Mouse (Mus musculus): ENCODE results near the gene Sat2. TPM values are rescaled to one million over a fixed set of nuclear protein-coding genes. Genes with fewer than 3 reads are reported as not detected.
A peak's percentile ranks its signal among the peaks of the same experiment; 100 is the strongest.

Gene Sat2
- 18.4 and 19.5 TPM in 2 replicates for polyA plus RNA-seq (2012; rRNA removed)

DNA sequence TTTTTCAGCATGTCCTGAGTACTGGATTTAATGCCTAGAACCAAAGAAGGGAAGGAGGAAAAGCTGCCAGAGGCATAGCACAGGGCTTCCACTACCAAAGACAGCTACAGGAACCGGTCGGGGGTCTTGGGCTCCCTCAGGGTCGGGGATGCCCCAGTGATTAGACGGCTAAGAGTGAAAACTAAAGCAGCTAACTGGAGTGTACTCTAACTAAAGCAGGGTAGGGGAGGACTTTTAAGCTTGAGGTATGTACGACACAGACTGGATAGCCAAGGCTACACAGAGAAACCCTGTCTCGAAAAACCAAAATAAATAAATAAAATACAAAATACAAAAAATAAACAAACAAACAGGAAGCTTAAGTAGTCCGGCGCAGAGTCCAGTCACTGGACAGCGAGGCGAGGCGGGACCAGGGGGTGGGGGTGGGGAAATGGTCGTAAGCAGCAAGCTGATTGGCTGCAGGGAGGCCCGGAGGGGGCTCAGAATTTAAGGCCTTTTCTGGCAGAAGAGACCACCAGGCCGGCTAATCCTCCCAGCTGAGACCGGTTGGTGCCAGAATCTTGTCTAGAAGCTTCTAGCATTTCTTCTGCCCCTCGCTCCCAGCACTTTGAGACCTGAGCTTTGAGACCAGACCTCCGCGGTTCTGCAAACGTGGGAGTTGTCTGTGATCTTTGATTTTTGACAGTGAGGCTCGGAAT lies at the start of gene Sat2:
Gene Sat2 (plus strand): TSS at position 454 of the 698 bp plus-strand sequence.
- peak; percentile 42 for DNase-seq (ENCODE audit: low spot score)

DNA sequence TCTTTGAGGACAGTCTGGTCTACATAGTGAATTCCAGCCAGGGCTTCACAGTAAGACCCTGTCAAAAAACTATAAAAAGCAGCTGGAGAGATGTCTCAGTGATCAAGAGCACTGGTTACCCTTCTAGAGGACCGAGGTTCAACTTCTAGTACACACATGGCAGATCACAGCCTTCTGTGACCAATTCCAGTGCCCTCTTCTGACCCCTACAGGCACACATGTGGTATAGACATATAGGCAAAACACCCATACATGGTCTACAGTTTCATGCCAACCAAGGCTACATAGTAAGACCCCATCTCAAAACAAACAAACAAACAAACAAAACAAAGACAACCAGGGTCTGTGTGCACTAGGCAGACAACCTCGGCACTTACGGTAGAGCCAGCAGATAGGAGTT lies 46.6 kb upstream of the Sat2 start:
- no peak for DNase-seq (ENCODE audit: low spot score)

DNA sequence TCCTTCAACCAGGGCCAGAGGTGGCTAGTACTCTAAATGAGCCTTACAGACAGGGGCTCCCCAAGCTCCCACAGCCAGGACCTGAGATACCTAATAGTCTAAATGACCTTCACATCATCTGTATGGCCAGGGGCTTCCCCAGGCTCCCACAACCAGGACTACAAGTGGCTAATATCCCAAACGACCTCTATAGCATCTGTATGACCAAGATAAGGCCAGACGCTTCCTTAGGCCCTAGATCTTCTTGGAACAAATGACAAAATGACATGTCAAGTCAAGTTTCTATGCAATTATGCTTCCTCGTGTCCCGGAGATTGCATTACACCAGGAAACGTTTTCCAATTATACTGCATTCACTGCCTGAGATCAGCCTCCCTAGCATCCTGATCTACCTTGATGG lies 45.5 kb upstream of the Sat2 start:
- no peak for DNase-seq (ENCODE audit: low spot score)

DNA sequence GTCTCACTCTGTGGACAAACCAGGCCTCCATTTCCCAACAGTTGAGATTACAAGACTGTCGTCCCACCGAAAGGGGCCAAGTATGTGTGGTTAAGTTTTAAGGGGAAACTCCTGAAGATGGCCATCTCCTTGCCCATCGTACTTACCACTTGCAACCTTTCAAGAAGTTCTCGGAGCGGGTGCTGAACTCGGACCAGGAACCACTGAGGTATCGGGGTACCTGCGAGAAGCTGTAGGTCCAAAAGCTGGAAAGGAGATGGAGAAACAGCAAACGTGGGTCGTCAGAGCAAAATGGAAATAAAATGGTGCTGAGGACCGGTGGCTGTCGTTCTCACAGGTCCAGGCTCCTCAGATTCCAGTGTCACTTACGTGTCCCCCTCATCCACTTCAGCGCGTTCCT lies 43.5 kb upstream of the Sat2 start:
- DNase-seq (ENCODE audit: low spot score) = no peak

DNA sequence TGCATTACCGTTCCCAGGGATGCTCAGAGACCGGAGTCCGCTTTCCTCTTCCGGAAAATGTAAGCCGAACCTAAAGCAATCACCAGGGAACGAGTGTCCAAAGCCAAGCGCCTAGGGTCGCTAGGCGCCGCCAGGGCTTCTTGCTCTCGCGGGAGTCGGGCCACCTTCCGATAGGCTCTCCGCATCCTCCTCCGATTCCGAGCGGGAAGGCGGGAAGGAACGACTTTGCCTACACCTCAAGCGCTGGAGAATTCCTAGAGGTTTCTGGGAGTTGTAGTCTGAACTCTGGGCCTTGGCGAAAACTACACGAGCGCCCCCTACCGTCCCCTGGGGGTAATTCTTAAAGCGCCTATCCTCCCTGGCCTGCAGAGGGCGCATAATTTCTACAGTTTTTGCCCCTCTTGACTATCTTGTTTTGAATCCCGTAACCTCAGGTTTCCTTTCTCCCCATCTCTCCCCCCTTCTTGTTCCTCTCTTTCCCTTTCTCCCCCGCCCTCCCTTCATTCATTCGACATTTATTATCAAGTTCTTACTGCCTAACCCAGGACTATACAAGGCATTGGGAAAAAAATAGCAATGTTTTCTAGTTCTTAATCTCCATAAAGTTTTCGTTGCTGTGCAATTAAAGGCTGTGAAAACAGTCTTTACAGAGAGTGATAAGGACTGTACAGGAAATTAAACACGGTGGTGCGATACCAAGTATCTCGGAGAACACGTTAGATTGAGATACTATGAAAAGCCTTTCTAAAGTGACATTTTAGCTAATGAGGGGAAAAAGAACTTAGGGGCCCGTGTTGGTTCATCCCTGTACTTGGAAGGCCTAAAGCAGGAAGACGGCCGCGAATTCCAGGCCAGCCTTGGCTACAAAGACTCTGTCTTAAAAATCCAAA lies 42.5 kb upstream of the Sat2 start:
- DNase-seq (ENCODE audit: low spot score) = peak; percentile 96

DNA sequence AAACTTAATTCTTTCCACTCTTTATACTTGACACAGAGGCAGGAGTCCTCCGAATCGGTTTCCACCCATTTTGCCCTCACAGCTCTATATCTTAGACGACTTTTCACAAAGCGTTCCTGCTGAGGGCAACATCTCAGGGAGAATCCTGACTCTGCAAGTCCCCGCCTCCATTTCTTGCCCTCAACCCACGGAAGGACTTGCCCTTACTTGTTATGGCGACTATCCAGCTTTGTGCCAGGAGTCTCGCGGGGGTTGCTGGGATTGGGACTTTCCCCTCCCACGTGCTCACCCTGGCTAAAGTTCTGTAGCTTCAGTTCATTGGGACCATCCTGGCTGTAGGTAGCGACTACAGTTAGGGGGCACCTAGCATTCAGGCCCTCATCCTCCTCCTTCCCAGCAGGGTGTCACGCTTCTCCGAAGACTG lies 41.7 kb upstream of the Sat2 start, which contains the start of the genes Wrap53 and Trp53:
Gene Wrap53 (minus strand): TSS at position 165 of the 424 bp plus-strand sequence.
Gene Trp53 (plus strand): TSS at position 269 of the 424 bp plus-strand sequence.
- peak; percentile 70 for DNase-seq (ENCODE audit: low spot score)

DNA sequence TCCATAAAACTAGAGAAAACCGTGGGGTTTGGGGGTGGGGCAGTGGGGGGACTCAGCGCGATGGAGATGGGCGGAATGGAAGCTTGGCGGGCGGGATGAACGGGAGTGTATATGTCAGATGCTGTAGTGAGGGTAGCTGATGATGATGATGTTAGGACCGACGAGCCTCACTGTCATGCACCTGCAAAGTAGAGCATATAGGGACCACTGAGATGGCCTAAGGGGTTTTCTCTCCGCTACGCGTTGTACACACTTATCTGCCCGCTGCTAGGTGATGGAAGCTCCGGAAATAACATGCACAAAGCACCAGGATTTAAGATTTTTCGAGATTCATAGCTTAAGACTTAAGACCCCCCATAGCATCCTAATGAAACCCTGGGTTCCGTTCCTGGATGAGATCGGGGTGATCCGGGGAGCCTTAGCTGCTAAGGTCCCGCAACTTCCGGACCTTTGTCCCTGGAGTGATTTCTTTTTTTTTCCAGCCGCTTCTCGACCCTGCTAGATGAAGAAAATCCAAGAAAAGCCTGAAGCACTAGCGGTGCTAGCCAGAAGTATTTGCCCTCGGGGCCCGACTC lies 41.2 kb upstream of the Sat2 start:
- DNase-seq (ENCODE audit: low spot score) = no peak

DNA sequence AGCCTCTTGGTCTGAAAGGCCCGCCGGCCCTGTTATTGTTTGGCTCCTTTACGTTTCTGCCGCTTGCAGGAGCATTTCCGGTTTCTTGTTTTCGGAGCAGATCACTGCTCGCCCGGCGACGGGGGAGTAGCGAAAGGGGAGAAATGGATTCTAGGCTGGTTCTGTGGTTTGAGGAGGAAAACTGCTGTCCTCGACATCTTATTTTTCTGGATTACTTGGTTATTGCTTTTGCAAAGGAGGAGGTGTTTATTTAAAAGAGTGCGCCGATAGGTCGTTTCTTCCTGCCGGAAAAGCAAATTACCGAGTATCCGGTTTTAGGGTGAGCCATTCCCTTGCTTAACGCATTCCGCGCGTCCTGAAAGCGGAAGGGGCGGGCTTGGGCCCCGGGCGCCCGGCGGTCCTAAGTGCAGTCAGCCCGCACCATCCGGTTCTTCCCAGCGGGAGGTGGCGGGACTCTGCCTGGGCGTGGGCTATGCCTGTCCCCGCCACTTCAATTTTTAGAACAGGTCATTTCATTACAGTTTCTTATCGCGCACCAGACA lies 40.6 kb upstream of the Sat2 start:
- DNase-seq (ENCODE audit: low spot score) = peak; percentile 73

DNA sequence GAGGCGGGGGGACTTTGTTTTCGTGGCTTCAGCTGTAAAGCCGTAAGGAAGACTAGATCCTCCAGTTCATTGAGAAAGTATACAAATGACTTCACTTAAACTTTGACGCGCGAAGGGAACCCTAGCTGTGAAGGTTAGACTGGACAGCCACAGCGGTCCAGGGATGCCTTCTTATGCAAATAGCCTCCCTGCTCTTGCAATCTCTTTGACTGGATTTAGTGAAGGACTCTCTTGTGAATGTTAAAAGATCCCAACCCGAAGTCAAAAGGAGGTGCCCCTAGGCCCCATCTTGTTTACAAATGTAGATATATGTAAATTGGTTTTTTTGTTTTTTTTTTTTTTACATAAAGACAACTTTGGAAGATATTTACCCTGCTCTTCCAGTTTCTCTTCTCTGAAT lies 40.0 kb upstream of the Sat2 start:
- no peak for DNase-seq (ENCODE audit: low spot score)

DNA sequence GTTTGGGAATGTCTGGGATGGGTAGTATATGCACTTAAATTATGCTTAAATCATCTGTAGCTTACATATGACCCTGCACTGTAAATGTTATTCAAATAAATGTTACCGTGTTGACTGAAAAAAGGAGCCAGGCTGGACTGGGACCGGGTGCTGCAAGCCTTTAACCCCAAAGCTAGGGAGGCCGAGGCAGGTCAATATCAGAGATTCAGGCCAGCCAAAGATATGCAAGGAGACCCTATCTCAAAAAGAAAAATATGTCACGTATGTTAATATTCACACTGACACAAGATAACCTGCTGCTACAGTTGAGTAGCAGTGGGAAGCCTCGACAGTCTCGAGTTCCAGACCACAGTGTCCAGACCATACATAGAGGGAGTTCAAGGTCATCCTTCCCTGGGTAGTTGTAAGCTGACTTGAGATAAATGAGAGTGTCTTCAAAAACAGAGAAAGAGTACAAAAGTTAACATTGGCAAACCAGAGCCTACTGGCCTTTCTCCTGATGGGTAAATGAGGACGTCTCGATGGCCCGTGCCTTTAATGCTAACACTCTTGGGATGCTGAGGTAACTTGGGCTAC lies 39.5 kb upstream of the Sat2 start:
- DNase-seq (ENCODE audit: low spot score) = no peak

DNA sequence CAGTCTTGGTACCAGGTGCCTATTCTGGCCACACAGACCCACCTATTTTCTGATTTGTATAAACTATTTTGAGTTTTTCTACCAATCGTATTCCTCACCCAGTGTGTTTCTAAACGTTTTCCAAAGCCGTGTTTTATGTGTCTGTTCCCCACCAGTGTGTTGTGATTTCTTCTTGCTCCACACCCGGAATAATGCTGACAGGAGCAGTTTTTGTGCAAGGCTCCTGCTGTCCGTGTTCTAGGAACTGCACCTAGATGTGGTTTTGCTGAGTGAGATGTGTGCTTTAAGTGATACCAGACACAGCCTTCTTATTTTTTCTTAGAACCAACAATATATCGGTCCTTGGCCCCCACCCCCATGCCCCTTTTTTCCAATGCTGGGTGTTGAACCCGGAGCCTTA lies 37.8 kb upstream of the Sat2 start:
- DNase-seq (ENCODE audit: low spot score) = no peak

DNA sequence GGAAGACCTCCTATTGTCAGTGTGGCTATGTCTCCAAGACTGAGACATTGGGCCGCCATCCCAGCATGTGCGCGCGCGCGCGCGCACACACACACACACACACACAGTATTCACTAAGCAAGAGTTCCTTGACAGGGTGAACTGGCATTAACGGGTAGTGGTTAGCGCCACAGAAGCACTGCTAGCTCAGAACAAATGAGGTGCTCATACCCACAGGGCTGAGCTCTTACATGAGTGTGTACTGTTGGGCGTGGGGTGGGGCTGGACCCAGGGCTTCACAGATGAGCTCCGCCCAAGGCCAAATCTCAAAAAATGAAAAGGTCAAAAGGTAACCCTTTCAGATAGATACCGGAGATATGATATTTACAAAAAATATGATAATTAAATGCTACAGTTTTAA lies 36.9 kb upstream of the Sat2 start:
- DNase-seq (ENCODE audit: low spot score) = no peak

DNA sequence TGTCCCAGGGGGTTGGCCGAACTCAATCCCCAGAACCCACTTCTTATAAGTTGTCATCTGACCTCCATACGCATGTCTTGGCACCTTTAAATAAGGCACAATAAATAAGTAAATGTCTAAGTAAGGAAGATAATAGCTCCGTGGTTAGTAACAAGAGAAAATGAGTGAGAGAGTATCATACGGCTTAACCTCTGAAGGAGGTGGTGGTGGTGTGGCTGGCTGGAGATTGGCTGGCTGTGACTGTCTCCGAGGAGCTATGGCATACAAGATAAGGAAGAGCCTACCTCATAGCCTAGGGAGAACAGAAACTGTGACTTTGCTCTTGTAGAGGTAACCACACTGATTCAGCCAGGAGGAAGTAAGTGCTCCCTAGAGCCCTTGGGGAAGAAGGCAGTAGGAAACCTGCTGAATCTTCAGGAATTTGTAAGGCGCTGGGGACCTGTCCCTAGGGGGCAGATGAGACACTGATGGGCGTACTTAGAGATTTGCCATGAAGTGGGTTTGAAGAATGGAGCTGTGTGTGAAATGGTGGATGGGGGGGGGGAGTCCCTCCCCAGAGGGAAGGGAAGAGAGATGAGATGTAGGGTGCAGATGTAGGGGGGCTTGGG lies 36.0 kb upstream of the Sat2 start:
- no peak for DNase-seq (ENCODE audit: low spot score)

DNA sequence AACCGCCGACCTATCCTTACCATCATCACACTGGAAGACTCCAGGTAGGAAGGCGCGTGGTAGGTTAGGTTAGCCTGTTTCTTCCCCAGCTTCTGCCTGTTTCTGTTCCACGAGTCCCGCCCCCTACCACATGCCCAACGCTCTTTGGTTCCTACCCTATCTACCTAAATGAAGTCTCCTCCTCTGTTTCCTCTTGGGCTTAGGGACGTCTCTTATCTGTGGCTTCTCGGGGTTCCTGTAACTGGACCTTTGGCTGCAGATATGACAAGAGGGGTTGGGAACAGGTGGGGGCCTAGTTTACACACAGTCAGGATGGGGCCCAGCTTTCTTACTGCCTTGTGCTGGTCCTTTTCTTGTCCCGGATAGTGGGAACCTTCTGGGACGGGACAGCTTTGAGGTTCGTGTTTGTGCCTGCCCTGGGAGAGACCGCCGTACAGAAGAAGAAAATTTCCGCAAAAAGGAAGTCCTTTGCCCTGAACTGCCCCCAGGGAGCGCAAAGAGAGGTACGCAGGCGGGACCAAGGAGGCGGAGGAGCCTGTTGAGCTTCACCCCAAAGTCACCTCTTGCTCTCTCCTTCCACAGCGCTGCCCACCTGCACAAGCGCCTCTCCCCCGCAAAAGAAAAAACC lies 32.5 kb upstream of the Sat2 start:
- DNase-seq (ENCODE audit: low spot score) = no peak

DNA sequence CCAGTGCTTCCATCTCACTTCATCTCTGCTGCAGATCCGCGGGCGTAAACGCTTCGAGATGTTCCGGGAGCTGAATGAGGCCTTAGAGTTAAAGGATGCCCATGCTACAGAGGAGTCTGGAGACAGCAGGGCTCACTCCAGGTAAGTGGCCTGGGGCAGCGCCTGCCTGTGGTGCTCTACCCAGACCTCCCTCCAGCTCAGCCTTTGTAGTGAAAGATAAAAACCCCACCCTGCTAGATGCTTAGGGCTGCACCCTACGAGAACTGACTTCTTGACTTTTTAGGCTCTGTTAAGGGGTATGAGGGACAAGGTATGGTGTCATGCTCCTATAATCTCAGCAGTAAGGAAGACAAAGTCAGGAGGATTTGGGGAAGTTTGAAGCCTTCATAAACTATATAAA lies 31.2 kb upstream of the Sat2 start:
- DNase-seq (ENCODE audit: low spot score) = no peak

DNA sequence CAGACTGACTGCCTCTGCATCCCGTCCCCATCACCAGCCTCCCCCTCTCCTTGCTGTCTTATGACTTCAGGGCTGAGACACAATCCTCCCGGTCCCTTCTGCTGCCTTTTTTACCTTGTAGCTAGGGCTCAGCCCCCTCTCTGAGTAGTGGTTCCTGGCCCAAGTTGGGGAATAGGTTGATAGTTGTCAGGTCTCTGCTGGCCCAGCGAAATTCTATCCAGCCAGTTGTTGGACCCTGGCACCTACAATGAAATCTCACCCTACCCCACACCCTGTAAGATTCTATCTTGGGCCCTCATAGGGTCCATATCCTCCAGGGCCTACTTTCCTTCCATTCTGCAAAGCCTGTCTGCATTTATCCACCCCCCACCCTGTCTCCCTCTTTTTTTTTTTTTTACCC lies 30.4 kb upstream of the Sat2 start:
- no peak for DNase-seq (ENCODE audit: low spot score)

DNA sequence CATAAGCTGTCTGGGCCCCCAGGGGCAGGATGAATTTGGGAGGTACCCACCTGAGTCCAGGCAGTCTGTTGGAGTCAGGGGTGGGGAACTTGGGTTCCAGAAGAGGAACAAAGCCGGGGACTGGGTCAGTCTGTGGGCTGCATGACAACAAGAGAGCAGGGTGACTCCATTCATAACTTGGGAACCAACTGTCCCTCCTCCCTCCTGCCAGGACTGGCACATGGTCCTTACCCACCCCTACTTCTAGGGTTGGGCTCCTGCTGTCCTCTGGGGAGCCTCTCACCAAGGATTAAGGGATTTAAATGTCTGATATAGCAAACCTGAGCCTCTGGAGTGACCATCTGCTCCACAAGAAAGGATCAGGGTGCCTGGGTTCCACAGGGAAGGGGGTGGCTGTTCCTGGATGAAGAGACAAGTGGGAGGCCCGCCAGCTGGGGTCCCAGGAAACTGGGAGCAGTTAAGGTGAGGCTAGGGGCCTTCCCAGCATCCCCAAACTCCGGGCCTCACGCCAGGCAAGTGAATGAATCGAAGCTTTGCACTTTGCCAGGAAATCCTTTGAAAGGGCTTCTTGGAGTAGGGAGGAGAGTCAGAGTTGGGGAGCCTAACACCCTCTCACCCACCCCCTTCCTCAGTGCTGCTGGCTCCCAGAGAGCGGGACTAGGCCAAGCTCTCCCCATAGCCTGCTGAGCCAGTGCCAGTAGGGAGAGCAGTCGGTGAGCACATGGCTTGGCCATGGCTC lies 29.8 kb upstream of the Sat2 start:
- DNase-seq (ENCODE audit: low spot score) = no peak

DNA sequence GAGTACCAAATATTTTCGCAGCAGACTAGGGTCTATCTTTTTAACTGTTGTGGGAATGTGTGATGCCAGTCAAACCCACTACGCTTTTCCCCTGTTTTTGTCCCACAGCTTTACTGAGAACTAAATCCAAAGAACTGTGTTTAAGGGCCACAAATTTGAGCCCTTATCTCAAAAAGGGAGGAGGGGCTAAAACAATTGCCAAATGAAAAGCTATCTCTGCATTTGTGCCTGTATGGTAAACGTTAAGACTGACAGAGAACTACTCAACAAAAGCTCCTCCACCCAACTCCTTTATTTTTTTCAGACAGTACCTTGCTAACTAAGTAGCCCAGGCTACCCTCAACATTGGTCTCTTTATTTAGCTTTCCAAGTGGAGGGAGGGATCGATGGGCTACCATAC lies 29.0 kb upstream of the Sat2 start:
- no peak for DNase-seq (ENCODE audit: low spot score)

DNA sequence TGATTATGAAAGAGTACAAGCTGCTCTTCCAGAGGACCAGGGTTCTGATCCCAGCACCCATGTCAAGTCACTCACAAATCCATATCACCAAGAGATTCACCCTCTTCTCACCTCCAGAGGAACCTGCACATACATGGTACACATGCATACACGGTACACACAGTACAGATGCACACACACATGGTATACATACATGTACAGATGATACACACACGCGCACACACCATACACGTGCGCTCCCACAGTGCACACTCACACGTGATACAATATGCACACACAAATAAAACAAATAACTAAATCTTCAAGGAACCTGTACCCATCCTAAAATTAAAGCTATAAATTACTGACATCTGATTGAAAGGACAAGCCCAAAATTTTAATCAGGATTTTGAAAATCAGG lies 27.0 kb upstream of the Sat2 start:
- no peak for DNase-seq (ENCODE audit: low spot score)

DNA sequence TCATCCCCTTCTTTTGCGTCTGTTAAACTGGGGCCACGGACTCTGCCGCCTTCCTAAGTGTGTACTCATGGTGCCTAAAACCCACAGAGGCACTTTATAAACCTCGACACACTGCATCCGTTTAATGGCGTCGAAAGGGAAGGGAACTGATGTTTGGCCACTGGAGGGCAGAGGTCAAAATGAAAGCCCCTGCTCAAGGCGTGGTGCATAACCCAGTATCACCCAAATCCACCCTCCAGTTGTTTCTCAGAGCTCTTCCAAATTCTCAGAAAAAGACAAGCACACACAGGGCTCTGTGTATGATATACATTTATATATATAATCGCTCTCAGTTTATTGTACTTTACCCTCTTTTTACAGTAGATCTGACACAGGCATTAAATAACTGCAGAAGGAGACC lies 22.4 kb upstream of the Sat2 start:
- DNase-seq (ENCODE audit: low spot score) = no peak

Measured in urinary bladder, adult 2 months (tissue).